Mouse (Mus musculus) hindbrain, embryonic 12.5 days (tissue): ENCODE results near the gene Dtnb. TPM values are rescaled to one million over a fixed set of nuclear protein-coding genes. Genes with fewer than 3 reads are reported as not detected.

Experiments
- ATAC-seq: fragments of 200-750 bp; cut with Nextera tagmentation; 2 replicates; pipeline ENCODE4 v1.8.0; 2017; ENCODE audit warnings: moderate TSS enrichment; ENCODE audit not compliant: low FRiP score
- H3K27ac ChIP-seq: fragments of 300-500 bp; sonication (generic); 2 replicates; pipeline ENCODE4 v1.5.1; 2016; ENCODE audit warnings: mild to moderate bottlenecking
- H3K27me3 ChIP-seq: fragments of 300-500 bp; sonication (generic); 2 replicates; pipeline ENCODE4 v1.6.1; 2016; ENCODE audit warnings: mild to moderate bottlenecking
- H3K36me3 ChIP-seq: fragments of 300-500 bp; sonication (generic); 2 replicates; pipeline ENCODE4 v1.6.1; 2016; ENCODE audit warnings: mild to moderate bottlenecking
- H3K4me1 ChIP-seq: fragments of 300-500 bp; sonication (generic); 2 replicates; pipeline ENCODE4 v1.6.1; 2016
- H3K4me2 ChIP-seq: fragments of 300-500 bp; sonication (generic); replicated peaks from 2 replicates; pipeline ENCODE4 v1.6.1; 2016; ENCODE audit warnings: mild to moderate bottlenecking
- H3K4me3 ChIP-seq: fragments of 300-500 bp; sonication (generic); 2 replicates; pipeline ENCODE4 v1.5.1; 2016; ENCODE audit warnings: mild to moderate bottlenecking
- H3K9ac ChIP-seq: fragments of 300-500 bp; sonication (generic); 2 replicates; pipeline ENCODE4 v1.6.1; 2016; ENCODE audit warnings: mild to moderate bottlenecking, moderate library complexity
- H3K9me3 ChIP-seq: fragments of 300-500 bp; sonication (generic); replicated peaks from 2 replicates; pipeline ENCODE4 v1.6.1; 2016; ENCODE audit warnings: mild to moderate bottlenecking
- WGBS: fragments of 180-500 bp; shearing (Covaris S2); methylation state at CpG from one replicate; pipeline ENCODE4 v1.1.7; 2016; 5-methylcytosine and 5-hydroxymethylcytosine counted together
- polyA plus RNA-seq: library from polyadenylated mRNA; unstranded; fragments of >200 nt; fragmentation: Nextera tagmentation; extraction: Ambion mirVana; gene quantifications from 2 replicates; pipeline ENCODE4 v1.2.1, GENCODE M21; 2016

Dtnb gene
- polyA plus RNA-seq, 1 experiment from 2014 or later = 44.3 TPM

GRCm38 (mm10) chr12:3770546-3770945 lies 198.4 kb downstream of the Dtnb start:
- H3K27ac ChIP-seq = no peak overlapping the region
- 78% methylated on average over 2 of the region's 2 CpGs for WGBS
- H3K27me3 ChIP-seq = no peaks in the 10 kb centered on the region
- no peak overlapping the region for H3K4me2 ChIP-seq
- H3K4me3 ChIP-seq = no peak overlapping the region
- H3K9ac ChIP-seq = no peak overlapping the region
- no peak for ATAC-seq
- no peaks in the 10 kb centered on the region for H3K9me3 ChIP-seq
- peaks cover 5% of the 10 kb centered on the region; the same call in 1 of the 2 replicates for H3K36me3 ChIP-seq
- H3K4me1 ChIP-seq = no peaks in the 10 kb centered on the region

DNA sequence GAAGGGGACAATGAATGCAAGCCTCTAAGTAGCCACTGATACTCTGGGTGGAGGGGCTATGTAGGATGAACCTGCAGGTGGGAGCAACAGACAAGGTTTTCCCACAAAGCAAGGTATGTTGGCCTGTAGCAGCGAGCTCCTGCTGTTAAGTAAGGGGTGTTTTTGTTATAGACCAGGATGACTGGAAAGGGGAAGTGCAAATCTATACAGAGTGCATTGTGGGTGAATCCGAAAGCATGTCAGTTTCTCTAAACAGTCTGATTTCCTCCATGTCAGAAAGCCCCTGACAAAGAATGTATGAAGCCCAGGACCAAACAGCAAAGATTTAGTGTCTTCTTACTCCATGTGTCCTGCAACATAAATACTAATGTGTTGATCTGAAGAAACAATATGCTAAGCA lies 198.9 kb downstream of the Dtnb start:
- ATAC-seq = no peak
- Histone ChIP-seq H3K4me2 (no peak overlapping the region), H3K4me3 (no peak overlapping the region), H3K4me1 (no peaks in the 10 kb centered on the region), H3K27me3 (no peaks in the 10 kb centered on the region), H3K36me3 (peaks cover 9% of the 10 kb centered on the region; the same call in 1 of the 2 replicates), H3K9ac (no peak overlapping the region), H3K27ac (no peak overlapping the region), H3K9me3 (no peaks in the 10 kb centered on the region)
- 93% methylated on average over 2 of the region's 2 CpGs for WGBS

GRCm38 (mm10) chr12:3773643-3774042 lies 201.5 kb downstream of the Dtnb start:
- no peaks in the 10 kb centered on the region for H3K4me1 ChIP-seq
- H3K4me2 ChIP-seq = no peak overlapping the region
- no peak overlapping the region for H3K4me3 ChIP-seq
- WGBS = 88% methylated on average over 3 of the region's 3 CpGs
- no peak overlapping the region for H3K9ac ChIP-seq
- H3K36me3 ChIP-seq = peaks cover 13% of the 10 kb centered on the region; the same call in 1 of the 2 replicates
- ATAC-seq = no peak
- 0 out of 2 replicates have a peak, but pooled peaks cover 3% of the 10 kb centered on the region for H3K27me3 ChIP-seq
- H3K27ac ChIP-seq = no peak overlapping the region
- no peaks in the 10 kb centered on the region for H3K9me3 ChIP-seq

DNA sequence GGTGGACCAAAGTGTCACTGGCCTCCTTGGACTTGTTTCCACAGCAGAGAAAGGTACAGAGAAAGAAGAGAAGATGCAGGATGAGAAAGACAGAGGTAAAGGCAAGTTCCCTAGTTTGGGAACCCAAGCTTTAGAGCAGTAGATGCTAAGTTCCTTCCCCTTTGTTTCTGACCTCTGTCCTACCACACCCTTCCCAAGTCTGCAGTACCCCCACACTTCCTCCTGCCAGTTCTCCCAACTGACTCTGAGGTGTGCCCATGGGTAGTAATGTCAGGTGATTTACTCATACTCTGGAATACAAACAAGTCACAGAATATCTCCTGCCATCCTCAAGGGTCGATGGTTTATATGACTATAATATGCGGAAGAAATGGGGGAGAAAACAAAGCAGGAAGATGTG lies 203.8 kb downstream of the Dtnb start:
- Histone ChIP-seq H3K9ac (no peak overlapping the region), H3K27ac (no peak overlapping the region), H3K9me3 (no peaks in the 10 kb centered on the region), H3K4me2 (no peak overlapping the region), H3K4me3 (no peak overlapping the region), H3K27me3 (0 out of 2 replicates have a peak, but pooled peaks cover 3% of the 10 kb centered on the region), H3K4me1 (peaks cover 11% of the 10 kb centered on the region), H3K36me3 (peaks cover 13% of the 10 kb centered on the region; the same call in 1 of the 2 replicates)
- WGBS = 93% methylated on average over 2 of the region's 2 CpGs
- no peak for ATAC-seq

DNA sequence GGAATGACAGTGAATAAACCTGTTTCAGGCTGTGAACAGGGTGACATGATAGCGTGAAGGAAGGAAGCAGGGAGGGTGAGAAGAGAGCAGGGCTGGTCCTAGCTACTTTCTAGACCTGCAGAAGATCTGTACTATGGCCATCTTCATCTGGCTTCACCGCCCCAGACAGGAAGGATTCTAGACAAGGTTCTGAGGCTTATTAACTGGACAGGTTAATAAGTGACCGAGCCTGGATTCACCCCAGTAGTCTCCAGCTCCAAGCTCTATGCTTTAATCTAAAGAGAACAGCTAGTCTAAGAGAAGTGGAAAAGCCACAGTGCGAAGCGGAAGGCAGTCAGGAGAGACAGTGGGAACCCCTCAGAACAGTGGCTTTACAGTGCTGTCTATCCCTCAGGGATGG lies 205.5 kb downstream of the Dtnb start:
- 0 out of 2 replicates have a peak, but pooled peaks cover 3% of the 10 kb centered on the region for H3K27me3 ChIP-seq
- peaks cover 23% of the 10 kb centered on the region for H3K4me1 ChIP-seq
- H3K9me3 ChIP-seq = no peaks in the 10 kb centered on the region
- WGBS = 90% methylated on average over 5 of the region's 5 CpGs
- H3K36me3 ChIP-seq = peaks cover 13% of the 10 kb centered on the region; the same call in 1 of the 2 replicates
- no peak overlapping the region for H3K9ac ChIP-seq
- H3K27ac ChIP-seq = no peak overlapping the region
- H3K4me2 ChIP-seq = no peak overlapping the region
- no peak for ATAC-seq
- H3K4me3 ChIP-seq = no peak overlapping the region

- Histone ChIP-seq H3K27ac (no peak overlapping the region), H3K9ac (no peak overlapping the region), H3K27me3 (0 out of 2 replicates have a peak, but pooled peaks cover 3% of the 10 kb centered on the region), H3K9me3 (no peaks in the 10 kb centered on the region), H3K4me3 (no peak overlapping the region), H3K36me3 (peaks cover 8% of the 10 kb centered on the region; the same call in 1 of the 2 replicates), H3K4me2 (no peak overlapping the region), H3K4me1 (peaks cover 29% of the 10 kb centered on the region)
- 87% methylated on average over 6 of the region's 6 CpGs for WGBS
- no peak for ATAC-seq
Observed at GRCm38 (mm10) chr12:3778286-3778685, 206.1 kb downstream of the Dtnb start.

DNA sequence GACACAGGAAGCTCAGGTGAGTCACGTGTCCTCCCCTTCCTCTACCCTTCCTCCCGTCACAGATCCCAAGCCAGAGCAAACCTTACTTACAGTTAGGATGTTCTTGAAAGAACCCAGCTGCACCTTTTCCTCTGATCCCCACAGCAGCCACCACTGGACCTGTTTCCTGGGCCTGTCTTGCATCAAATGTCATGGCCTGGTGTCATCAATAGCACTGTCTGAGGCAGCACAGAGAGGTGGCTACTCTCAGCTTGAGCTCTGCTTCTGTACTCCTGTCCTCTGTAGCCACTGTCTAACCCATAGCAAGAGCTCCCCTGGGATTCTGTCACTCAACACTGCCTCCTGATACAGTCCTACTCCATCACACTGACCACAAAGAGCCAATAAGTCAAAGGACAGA lies 207.5 kb downstream of the Dtnb start:
- Histone ChIP-seq H3K36me3 (peaks cover 7% of the 10 kb centered on the region; the same call in 1 of the 2 replicates), H3K4me2 (no peak overlapping the region), H3K27me3 (0 out of 2 replicates have a peak, but pooled peaks cover 3% of the 10 kb centered on the region), H3K9me3 (no peaks in the 10 kb centered on the region), H3K4me1 (peaks cover 36% of the 10 kb centered on the region), H3K27ac (no peak overlapping the region), H3K9ac (no peak overlapping the region), H3K4me3 (no peak overlapping the region)
- ATAC-seq = no peak
- 85% methylated on average over 2 of the region's 2 CpGs for WGBS

- Histone ChIP-seq H3K36me3 (peaks cover 7% of the 10 kb centered on the region; the same call in 1 of the 2 replicates), H3K4me3 (no peak overlapping the region), H3K27ac (peak overlapping the region; percentile 60), H3K27me3 (0 out of 2 replicates have a peak, but pooled peaks cover 3% of the 10 kb centered on the region), H3K9ac (0 out of 2 replicates have a peak overlapping the region, but pooled peaks have one; percentile 35), H3K4me1 (peaks cover 39% of the 10 kb centered on the region), H3K4me2 (0 out of 2 replicates have a peak overlapping the region, but pooled peaks have one; percentile 1), H3K9me3 (no peaks in the 10 kb centered on the region)
- WGBS = 7% methylated on average over 8 of the region's 8 CpGs
- peak; percentile 60 for ATAC-seq
Observed at GRCm38 (mm10) chr12:3780405-3780891, 208.3 kb downstream of the Dtnb start.

- Histone ChIP-seq H3K27me3 (0 out of 2 replicates have a peak, but pooled peaks cover 3% of the 10 kb centered on the region), H3K9me3 (no peaks in the 10 kb centered on the region), H3K36me3 (peaks cover 4% of the 10 kb centered on the region; the same call in 1 of the 2 replicates), H3K27ac (peak overlapping the region; percentile 60), H3K4me2 (no peak overlapping the region), H3K9ac (no peak overlapping the region), H3K4me1 (peaks cover 39% of the 10 kb centered on the region), H3K4me3 (no peak overlapping the region)
- 36% methylated on average over 7 of the region's 7 CpGs for WGBS
- peak; percentile 41 for ATAC-seq
Observed at GRCm38 (mm10) chr12:3780931-3781471, 208.8 kb downstream of the Dtnb start.

GRCm38 (mm10) chr12:3781482-3781881 lies 209.3 kb downstream of the Dtnb start:
- peak; percentile 50 for ATAC-seq
- Histone ChIP-seq H3K4me2 (no peak overlapping the region), H3K27ac (peak overlapping the region; percentile 60; the same call in 1 of the 2 replicates), H3K27me3 (0 out of 2 replicates have a peak, but pooled peaks cover 3% of the 10 kb centered on the region), H3K9me3 (no peaks in the 10 kb centered on the region), H3K4me3 (no peak overlapping the region), H3K9ac (no peak overlapping the region), H3K36me3 (no peaks in the 10 kb centered on the region), H3K4me1 (peaks cover 39% of the 10 kb centered on the region)
- WGBS = 15% methylated on average over 8 of the region's 8 CpGs

DNA sequence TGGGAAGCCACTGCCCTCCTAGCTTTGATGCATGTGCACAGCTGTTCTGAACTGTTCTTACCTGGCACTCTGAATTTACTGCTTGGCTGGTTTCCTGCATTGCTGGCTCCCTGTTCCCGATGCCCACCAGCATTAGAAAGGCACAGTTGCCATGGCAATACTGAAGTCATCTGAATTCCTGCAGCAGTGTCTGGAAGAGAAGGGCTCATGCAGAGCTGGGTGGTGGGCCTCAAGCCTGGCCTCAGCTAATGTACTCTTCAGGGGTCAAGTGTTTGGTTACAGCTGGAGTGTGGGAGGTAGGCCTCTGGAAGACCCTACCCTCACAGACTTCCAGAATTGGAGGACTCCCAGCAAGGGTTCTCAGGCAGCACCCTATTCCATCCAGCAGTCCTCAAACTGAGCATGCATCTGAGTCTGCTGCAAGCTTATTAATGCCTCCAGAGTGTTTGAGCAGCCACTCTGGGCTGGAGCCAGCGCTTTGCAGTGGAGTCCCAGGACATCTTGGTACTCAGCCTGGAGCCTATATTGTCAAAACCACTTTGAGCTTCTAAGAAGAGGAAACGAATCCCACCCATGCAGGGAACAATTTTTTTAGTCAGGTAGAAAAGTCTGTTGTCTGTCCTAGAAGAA lies 211.1 kb downstream of the Dtnb start:
- WGBS = 53% methylated on average over 3 of the region's 3 CpGs
- H3K4me3 ChIP-seq = no peak overlapping the region
- H3K27ac ChIP-seq = 0 out of 2 replicates have a peak overlapping the region, but pooled peaks have one; percentile 14
- no peak overlapping the region for H3K9ac ChIP-seq
- peaks cover 45% of the 10 kb centered on the region for H3K4me1 ChIP-seq
- no peaks in the 10 kb centered on the region for H3K27me3 ChIP-seq
- no peak for ATAC-seq
- no peak overlapping the region for H3K4me2 ChIP-seq
- H3K9me3 ChIP-seq = no peaks in the 10 kb centered on the region
- no peaks in the 10 kb centered on the region for H3K36me3 ChIP-seq

DNA sequence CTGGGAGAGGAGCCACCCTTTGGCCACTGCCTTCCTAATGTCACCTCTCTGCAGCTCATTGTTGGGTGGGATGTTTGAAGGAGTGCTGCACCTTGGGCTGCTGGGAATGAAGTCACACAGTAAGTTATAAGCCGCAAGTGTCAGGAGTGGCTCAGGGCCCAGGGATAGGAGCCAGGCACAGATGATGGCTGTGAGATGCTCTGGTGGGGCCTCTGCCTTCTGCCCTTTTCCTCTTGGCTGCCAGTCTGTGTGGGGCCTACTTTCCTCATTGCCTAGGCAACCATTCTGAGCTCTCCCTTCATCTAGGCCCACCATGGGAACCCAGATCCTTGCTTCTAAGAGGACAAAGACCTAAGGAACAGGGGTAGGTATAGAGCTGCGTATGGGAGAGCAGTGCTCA lies 212.1 kb downstream of the Dtnb start:
- Histone ChIP-seq H3K9ac (no peak overlapping the region), H3K9me3 (no peaks in the 10 kb centered on the region), H3K4me3 (no peak overlapping the region), H3K4me2 (no peak overlapping the region), H3K27ac (no peak overlapping the region), H3K27me3 (no peaks in the 10 kb centered on the region), H3K36me3 (no peaks in the 10 kb centered on the region), H3K4me1 (peaks cover 48% of the 10 kb centered on the region)
- 77% methylated on average over 2 of the region's 2 CpGs for WGBS
- ATAC-seq = no peak
